Mouse (Mus musculus) kidney, embryonic 14.5 days (tissue): ENCODE results near the gene Slc16a13. TPM values are rescaled to one million over a fixed set of nuclear protein-coding genes. Genes with fewer than 3 reads are reported as not detected.

ENCODE experiments used
- ATAC-seq: fragments of 200-750 bp; cut with Nextera tagmentation; 2 replicates; pipeline ENCODE4 v1.8.0; 2017; ENCODE audit warnings: moderate number of reproducible peaks, mild to moderate bottlenecking, moderate TSS enrichment, moderate library complexity; ENCODE audit not compliant: low FRiP score, low TSS enrichment
- H3K27ac ChIP-seq: fragments of 300-500 bp; sonication (generic); 2 replicates; pipeline ENCODE4 v1.5.1; 2014; ENCODE audit warnings: low read depth, mild to moderate bottlenecking, low read length, moderate library complexity, mixed read lengths
- H3K27me3 ChIP-seq: fragments of 300-500 bp; sonication (generic); 2 replicates; pipeline ENCODE4 v1.6.1; 2014; ENCODE audit warnings: mild to moderate bottlenecking, low read length; ENCODE audit not compliant: control insufficient read depth, insufficient read depth
- H3K36me3 ChIP-seq: fragments of 300-500 bp; sonication (generic); 2 replicates; pipeline ENCODE4 v1.6.1; 2014; ENCODE audit warnings: low read length, mixed read lengths; ENCODE audit not compliant: control insufficient read depth, insufficient read depth
- H3K4me1 ChIP-seq: fragments of 300-500 bp; sonication (generic); 2 replicates; pipeline ENCODE4 v1.6.1; 2014; ENCODE audit warnings: low read length, mixed read lengths; ENCODE audit not compliant: control insufficient read depth, insufficient read depth
- H3K4me2 ChIP-seq: fragments of 300-500 bp; sonication (generic); replicated peaks from 2 replicates; pipeline ENCODE4 v1.6.1; 2014; ENCODE audit warnings: low read depth, mild to moderate bottlenecking, low read length
- H3K4me3 ChIP-seq: fragments of 300-500 bp; sonication (generic); 2 replicates; pipeline ENCODE4 v1.5.1; 2014; ENCODE audit warnings: mild to moderate bottlenecking, low read length
- H3K9ac ChIP-seq: fragments of 300-500 bp; sonication (generic); 2 replicates; pipeline ENCODE4 v1.6.1; 2014; ENCODE audit warnings: low read depth, mild to moderate bottlenecking, low read length, moderate library complexity
- H3K9me3 ChIP-seq: fragments of 300-500 bp; sonication (generic); 2 replicates; pipeline ENCODE4 v1.6.1; 2016; ENCODE audit warnings: low read length; ENCODE audit not compliant: control insufficient read depth
- WGBS: fragments of 180-500 bp; shearing (Covaris S2); extraction: QIAGEN DNeasy Blood & Tissue Kit; methylation state at CpG from one replicate; pipeline ENCODE4 v1.1.7; 2014; 5-methylcytosine and 5-hydroxymethylcytosine counted together
- polyA plus RNA-seq: library from polyadenylated mRNA; unstranded; fragments of >200 nt; fragmentation: Nextera tagmentation; extraction: Ambion mirVana; gene quantifications from 2 replicates; pipeline ENCODE4 v1.2.1, GENCODE M21; 2014

Gene Slc16a13
- polyA plus RNA-seq, 1 experiment from 2014 or later: 14.2 TPM

- Histone ChIP-seq H3K4me3 (no peak overlapping the region), H3K27ac (peak overlapping the region; percentile 24; the same call in 1 of the 2 replicates), H3K27me3 (peaks cover 13% of the 10 kb centered on the region), H3K9me3 (no peaks in the 10 kb centered on the region), H3K36me3 (peaks cover 17% of the 10 kb centered on the region), H3K9ac (no peak overlapping the region), H3K4me1 (peaks cover 18% of the 10 kb centered on the region), H3K4me2 (no peak overlapping the region)
- WGBS: 55% methylated on average over 5 of the region's 5 CpGs
- no peak for ATAC-seq
Measured at GRCm38 (mm10) chr11:70234037-70234436, 13.2 kb upstream of the Slc16a13 start.

DNA sequence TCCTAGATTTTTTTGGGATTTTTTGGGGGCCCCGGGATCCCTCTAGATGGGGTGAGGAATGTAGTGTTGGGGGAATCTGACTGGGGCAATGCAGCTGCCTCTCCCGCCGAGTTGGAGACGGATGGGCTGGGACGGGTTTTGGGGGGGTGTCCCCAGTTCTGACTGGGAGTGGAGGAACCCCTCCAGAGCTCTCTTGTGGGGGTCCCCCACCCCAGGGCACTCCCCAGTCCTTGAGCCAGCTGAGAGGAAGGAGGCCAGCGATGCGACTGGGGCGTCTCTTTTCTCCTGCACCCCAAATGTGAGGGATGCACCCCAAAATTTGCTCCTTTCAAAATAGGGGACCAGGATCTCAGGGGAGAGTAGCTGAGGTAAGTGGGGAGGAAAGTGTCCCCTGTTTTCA, 12.2 kb upstream of the Slc16a13 start:
- no peak overlapping the region for H3K27ac ChIP-seq
- 33% methylated on average over 8 of the region's 8 CpGs for WGBS
- peaks cover 23% of the 10 kb centered on the region for H3K27me3 ChIP-seq
- H3K4me2 ChIP-seq: peak overlapping the region; percentile 61
- peaks cover 11% of the 10 kb centered on the region; the same call in 1 of the 2 replicates for H3K4me1 ChIP-seq
- H3K36me3 ChIP-seq: peaks cover 17% of the 10 kb centered on the region
- no peaks in the 10 kb centered on the region for H3K9me3 ChIP-seq
- ATAC-seq: no peak
- peak overlapping the region; percentile 35 for H3K4me3 ChIP-seq
- H3K9ac ChIP-seq: peak overlapping the region; percentile 60

DNA sequence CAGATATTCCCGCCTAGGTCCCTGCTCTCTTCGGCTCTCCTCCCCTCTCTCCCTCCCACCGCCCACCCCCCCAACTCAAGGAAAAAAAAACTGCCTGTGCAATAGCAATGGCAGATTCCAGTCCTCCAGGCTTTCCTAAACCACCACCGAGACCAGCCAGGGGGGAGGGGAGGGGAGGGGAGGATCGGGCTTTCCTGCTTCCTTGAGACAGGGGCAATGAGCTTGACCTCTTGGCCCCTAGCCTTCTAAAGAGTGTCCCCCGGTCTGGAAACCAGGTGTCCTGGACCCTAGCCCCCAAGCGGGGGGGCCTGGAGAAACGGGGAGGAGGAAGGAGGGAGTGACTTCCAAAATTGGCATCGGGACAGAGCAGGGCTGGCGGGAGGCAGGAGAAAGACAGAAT, 11.7 kb upstream of the Slc16a13 start:
- Histone ChIP-seq H3K4me1 (peaks cover 11% of the 10 kb centered on the region; the same call in 1 of the 2 replicates), H3K27ac (no peak overlapping the region)
- ATAC-seq: no peak

DNA sequence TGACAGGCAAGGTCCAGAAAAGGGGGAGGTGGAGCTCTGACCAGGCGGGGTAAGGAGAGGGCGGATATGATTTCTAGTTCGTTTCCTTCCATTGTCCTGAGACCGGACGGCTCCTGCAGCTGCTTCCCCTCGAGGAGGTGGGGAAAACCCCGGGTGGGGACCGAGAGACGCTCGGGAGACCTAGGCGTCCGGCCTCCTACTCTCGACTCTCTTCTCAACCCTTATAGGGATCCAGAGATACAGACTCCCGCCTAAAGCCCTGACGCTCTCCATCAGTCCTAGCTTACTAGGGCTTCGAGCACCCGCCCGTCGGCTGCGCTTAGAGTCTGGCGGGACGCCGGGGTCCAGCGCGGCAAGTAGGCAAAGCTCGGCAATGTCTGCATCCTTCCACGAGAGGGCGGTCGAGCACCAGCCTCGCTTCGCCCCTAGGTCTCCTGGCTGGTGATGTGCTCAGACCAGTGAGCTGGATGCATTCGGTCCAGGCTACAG, 9.4 kb upstream of the Slc16a13 start:
- Histone ChIP-seq H3K9ac (peak overlapping the region; percentile 35; the same call in 1 of the 2 replicates), H3K9me3 (no peaks in the 10 kb centered on the region), H3K27ac (peak overlapping the region; percentile 59), H3K4me1 (peaks cover 7% of the 10 kb centered on the region), H3K4me3 (peak overlapping the region; percentile 38), H3K36me3 (peaks cover 10% of the 10 kb centered on the region), H3K27me3 (peaks cover 43% of the 10 kb centered on the region), H3K4me2 (peak overlapping the region; percentile 43; the same call in 1 of the 2 replicates)
- 1% methylated on average over 32 of the region's 32 CpGs for WGBS
- ATAC-seq: peak; percentile 46

More for the DNA sequence above, 11.7 kb upstream of the Slc16a13 start:
- Histone ChIP-seq H3K27me3 (peaks cover 28% of the 10 kb centered on the region), H3K36me3 (peaks cover 17% of the 10 kb centered on the region), H3K4me3 (peak overlapping the region; percentile 35), H3K4me2 (peak overlapping the region; percentile 61), H3K9ac (peak overlapping the region; percentile 60), H3K9me3 (no peaks in the 10 kb centered on the region)
- 7% methylated on average over 10 of the region's 10 CpGs for WGBS

DNA sequence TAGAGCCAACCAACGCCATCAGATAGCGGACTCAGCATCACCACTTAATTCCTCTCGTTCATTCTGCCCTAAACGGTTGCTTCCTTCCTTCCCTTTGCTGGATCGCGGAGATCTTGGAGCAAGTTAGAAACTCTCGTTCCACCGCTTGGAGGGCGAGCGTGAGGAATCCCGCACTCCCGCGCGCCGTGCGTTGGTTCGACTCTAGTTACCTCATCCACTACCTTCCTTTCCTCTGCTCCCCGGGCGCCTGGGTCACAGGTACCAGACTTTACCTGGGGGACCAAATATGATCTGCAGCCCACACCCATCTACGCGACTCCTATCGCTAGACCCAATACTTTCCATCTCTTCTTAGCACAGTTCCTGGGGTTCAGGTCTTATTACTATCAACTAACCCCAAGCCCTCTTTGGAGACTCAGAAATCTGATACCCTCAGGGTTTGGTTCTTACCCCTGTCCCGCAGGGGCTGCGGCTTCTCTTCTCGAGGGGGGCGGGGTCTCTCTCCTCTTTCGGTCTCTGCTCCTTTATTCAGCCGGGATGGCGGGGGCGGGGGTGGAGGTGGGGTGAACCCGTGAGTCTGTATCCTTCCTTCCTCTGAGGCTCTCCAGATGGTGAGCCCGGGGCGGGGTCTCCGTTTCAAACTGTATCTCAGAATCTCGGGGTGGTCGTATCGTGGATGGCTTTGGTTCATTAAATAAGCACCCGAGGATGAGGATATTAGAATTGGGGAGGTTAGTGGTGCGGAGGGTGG, 8.6 kb upstream of the Slc16a13 start, which contains the start of gene Bcl6b:
Bcl6b (minus strand) TSS at position 539 of the 751 bp plus-strand sequence.
- H3K4me3 ChIP-seq: peak within 1 kb of the TSS; percentile 38
- peaks cover 50% of the 10 kb centered on the region for H3K27me3 ChIP-seq
- no peaks in the 10 kb centered on the region for H3K9me3 ChIP-seq
- peak within 1 kb of the TSS; percentile 43 for H3K4me2 ChIP-seq
- H3K27ac ChIP-seq: peak within 1 kb of the TSS; percentile 68
- ATAC-seq: no peak
- H3K4me1 ChIP-seq: peaks cover 7% of the 10 kb centered on the region
- peaks cover 2% of the 10 kb centered on the region for H3K36me3 ChIP-seq
- peak within 1 kb of the TSS; percentile 44 for H3K9ac ChIP-seq
- 1% methylated on average over 39 of the region's 39 CpGs for WGBS

DNA sequence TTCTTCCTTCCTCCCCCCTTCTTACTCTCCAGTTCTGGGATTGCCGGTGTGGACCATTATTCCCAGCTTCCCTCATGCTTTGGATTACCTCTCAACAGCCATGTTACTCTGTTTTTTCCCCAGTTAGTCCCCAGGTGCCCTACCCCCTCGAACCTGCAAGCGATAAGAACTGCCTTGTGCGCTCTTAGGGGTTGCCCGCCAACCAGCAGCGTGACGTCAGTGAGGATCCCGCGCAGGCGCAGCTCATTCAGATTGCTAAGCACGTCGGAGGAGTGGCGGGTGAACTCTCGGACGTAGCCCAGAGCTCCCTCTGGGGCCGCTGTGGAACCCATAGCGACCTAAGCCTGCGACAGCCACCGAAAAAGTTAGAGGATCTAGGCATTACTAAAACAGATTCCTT, 8.0 kb upstream of the Slc16a13 start:
- Histone ChIP-seq H3K4me1 (peaks cover 7% of the 10 kb centered on the region), H3K9ac (peak overlapping the region; percentile 44), H3K36me3 (no peaks in the 10 kb centered on the region), H3K4me2 (peak overlapping the region; percentile 43), H3K27ac (peak overlapping the region; percentile 20; the same call in 1 of the 2 replicates), H3K4me3 (peak overlapping the region; percentile 38), H3K9me3 (no peaks in the 10 kb centered on the region), H3K27me3 (peaks cover 50% of the 10 kb centered on the region)
- 1% methylated on average over 19 of the region's 19 CpGs for WGBS
- ATAC-seq: peak; percentile 4; the same call in 1 of the 2 replicates

DNA sequence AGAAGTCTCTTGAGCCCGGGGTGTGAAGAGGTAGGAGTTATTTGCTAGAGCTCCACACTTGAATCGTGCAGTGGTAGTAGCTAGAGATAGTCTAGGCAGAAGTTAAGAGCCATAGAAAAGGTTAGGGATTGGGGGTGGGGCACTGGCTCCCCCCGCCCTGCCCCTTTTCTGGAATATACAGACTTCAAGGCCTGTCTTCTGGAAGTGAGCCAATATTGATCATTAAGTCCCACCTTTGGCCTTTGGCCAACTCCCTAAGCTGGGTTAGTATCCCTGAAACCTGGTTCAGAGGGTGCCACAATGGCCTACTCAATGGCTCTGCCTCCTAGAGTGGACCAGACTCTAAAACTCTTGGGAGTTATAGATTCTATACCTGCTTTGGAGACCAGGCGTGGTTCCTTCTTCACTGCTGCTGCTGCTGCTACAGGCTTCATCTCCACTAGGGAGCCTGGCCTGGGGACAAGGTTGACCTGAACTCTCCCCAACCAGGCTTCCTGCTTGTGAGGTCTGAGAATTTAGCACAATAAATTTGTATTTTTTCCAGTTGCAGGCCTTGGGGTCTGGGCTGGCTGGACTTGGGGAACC, 6.9 kb upstream of the Slc16a13 start:
- Histone ChIP-seq H3K9ac (no peak overlapping the region; the same call in 1 of the 2 replicates), H3K27me3 (peaks cover 50% of the 10 kb centered on the region), H3K9me3 (no peaks in the 10 kb centered on the region), H3K4me1 (peaks cover 7% of the 10 kb centered on the region), H3K27ac (no peak overlapping the region), H3K4me2 (peak overlapping the region; percentile 43), H3K4me3 (peak overlapping the region; percentile 38), H3K36me3 (no peaks in the 10 kb centered on the region)
- no peak for ATAC-seq
- WGBS: 89% methylated on average over 4 of the region's 4 CpGs

- no peak for ATAC-seq
- Histone ChIP-seq H3K4me1 (peaks cover 7% of the 10 kb centered on the region; the same call in 1 of the 2 replicates), H3K9me3 (no peaks in the 10 kb centered on the region), H3K27ac (no peak overlapping the region), H3K27me3 (peaks cover 50% of the 10 kb centered on the region), H3K36me3 (no peaks in the 10 kb centered on the region), H3K4me3 (peak overlapping the region; percentile 38), H3K4me2 (peak overlapping the region; percentile 43), H3K9ac (no peak overlapping the region; the same call in 1 of the 2 replicates)
- WGBS: 19% methylated on average over 5 of the region's 5 CpGs
Measured at GRCm38 (mm10) chr11:70227126-70227525, 6.3 kb upstream of the Slc16a13 start.

- H3K27me3 ChIP-seq: peaks cover 50% of the 10 kb centered on the region
- ATAC-seq: no peak
- H3K4me2 ChIP-seq: peak overlapping the region; percentile 43
- no peaks in the 10 kb centered on the region for H3K36me3 ChIP-seq
- WGBS: 5% methylated on average over 18 of the region's 18 CpGs
- peaks cover 7% of the 10 kb centered on the region; the same call in 1 of the 2 replicates for H3K4me1 ChIP-seq
- no peak overlapping the region for H3K27ac ChIP-seq
- no peaks in the 10 kb centered on the region for H3K9me3 ChIP-seq
- H3K9ac ChIP-seq: peak overlapping the region; percentile 40
- peak overlapping the region; percentile 38 for H3K4me3 ChIP-seq
Measured at GRCm38 (mm10) chr11:70226602-70226890, 5.7 kb upstream of the Slc16a13 start.
